Mouse (Mus musculus) 3134 (cell line): ENCODE measurements at regions not wholly inside any gene's neighbourhood (a gene's known extent, or its start where the extent isn't known, plus 50 kb on each side); places are given as distances from the start of the nearest gene placed in this dataset.
A peak's percentile ranks its signal among the peaks of the same experiment; 100 is the strongest.

ENCODE experiments used
- DNase-seq: peaks from one replicate; pipeline ENCODE4 v3.0.0-alpha.2; 2011; ENCODE audit warnings: low spot score; ENCODE audit not compliant: insufficient read length; ENCODE audit errors: extremely low read depth

GRCm38 (mm10) chr15:67750582-67750981, 1249.9 kb upstream of the Lrrc6 start:
- DNase-seq: no peak

GRCm38 (mm10) chr15:67743332-67743731, 1242.6 kb upstream of the Lrrc6 start:
- DNase-seq: no peak

GRCm38 (mm10) chr15:67732988-67733387, 1232.3 kb upstream of the Lrrc6 start:
- no peak for DNase-seq

GRCm38 (mm10) chr15:67729492-67729891, 1228.8 kb upstream of the Lrrc6 start:
- DNase-seq: no peak

GRCm38 (mm10) chr15:67725239-67725638, 1224.5 kb upstream of the Lrrc6 start:
- no peak for DNase-seq

GRCm38 (mm10) chr15:67714203-67714602, 1213.5 kb upstream of the Lrrc6 start:
- DNase-seq: no peak

- no peak for DNase-seq
Observed at GRCm38 (mm10) chr15:67686140-67686539, 1185.4 kb upstream of the Lrrc6 start.

- DNase-seq: no peak
Observed at GRCm38 (mm10) chr15:67673276-67673675, 1172.6 kb upstream of the Lrrc6 start.

GRCm38 (mm10) chr15:67636155-67636554, 1135.4 kb upstream of the Lrrc6 start:
- DNase-seq: peak; percentile 21

GRCm38 (mm10) chr15:67626704-67627287, 1126.1 kb upstream of the Lrrc6 start:
- DNase-seq: no peak

- no peak for DNase-seq
Observed at GRCm38 (mm10) chr15:67611896-67612295, 1111.2 kb upstream of the Lrrc6 start.

GRCm38 (mm10) chr15:67598426-67598825, 1097.7 kb upstream of the Lrrc6 start:
- DNase-seq: no peak

- DNase-seq: no peak
Observed at GRCm38 (mm10) chr15:67576581-67576980, 1075.9 kb upstream of the Lrrc6 start.

GRCm38 (mm10) chr15:67571614-67572013, 1070.9 kb upstream of the Lrrc6 start:
- DNase-seq: no peak

- DNase-seq: no peak
Observed at GRCm38 (mm10) chr15:67557304-67557703, 1056.6 kb upstream of the Lrrc6 start.

- DNase-seq: no peak
Observed at GRCm38 (mm10) chr15:67551911-67552310, 1051.2 kb upstream of the Lrrc6 start.

- no peak for DNase-seq
Observed at GRCm38 (mm10) chr15:67546896-67547400, 1046.2 kb upstream of the Lrrc6 start.

- no peak for DNase-seq
Observed at GRCm38 (mm10) chr15:67545745-67546144, 1045.0 kb upstream of the Lrrc6 start.

- DNase-seq: no peak
Observed at GRCm38 (mm10) chr15:67513722-67514121, 1013.0 kb upstream of the Lrrc6 start.

GRCm38 (mm10) chr15:67495001-67495658, 994.4 kb upstream of the Lrrc6 start:
- DNase-seq: no peak

GRCm38 (mm10) chr15:67481733-67482132, 981.0 kb upstream of the Lrrc6 start:
- DNase-seq: no peak

GRCm38 (mm10) chr15:67474325-67474724, 973.6 kb upstream of the Lrrc6 start:
- no peak for DNase-seq
